Mouse (Mus musculus) frontal cortex, adult 2 months (tissue): ENCODE data around the gene Vmn2r25. TPM values are rescaled to one million over a fixed set of nuclear protein-coding genes. Genes with fewer than 3 reads are reported as not detected.
"Not testable (repeated sequence)": the region's sequence is repeated elsewhere in the genome, so short reads cannot be mapped to it uniquely, and the experiment has no call there.

ENCODE experiments used
- DNase-seq, 2 experiments: peaks; one replicate each; pipeline ENCODE4 v3.0.0; 2022; ENCODE audit warnings: low spot score in 1 of 2; ENCODE audit errors: extremely low spot score in 1 of 2
- polyA plus RNA-seq: library from polyadenylated mRNA; depleted of rRNA; stranded (reverse); fragments of >200 nt; gene quantifications from 2 replicates; pipeline ENCODE4 v1.2.3, GENCODE M21; 2012; rRNA removed

Vmn2r25 gene
- not detected in 2 replicates for polyA plus RNA-seq

- DNase-seq: not testable (repeated sequence)
These were observed at the start of gene Vmn2r25 for GRCm38 (mm10) chr6:123853363-123853762. Vmn2r25 (minus strand) TSS chr6:123853463.

GRCm38 (mm10) chr6:123819951-123820350 lies 33.3 kb downstream of the Vmn2r25 start:
- no peak for DNase-seq

GRCm38 (mm10) chr6:123810291-123810690 lies 43.0 kb downstream of the Vmn2r25 start:
- DNase-seq: not testable (repeated sequence)

GRCm38 (mm10) chr6:123793746-123794145 lies 59.5 kb downstream of the Vmn2r25 start:
- no peak for DNase-seq

- no peak for DNase-seq
These were observed 68.4 kb downstream of the Vmn2r25 start for GRCm38 (mm10) chr6:123784857-123785256.

GRCm38 (mm10) chr6:123778579-123778978 lies 74.7 kb downstream of the Vmn2r25 start, which contains the start of gene Vmn2r24:
Vmn2r24 (plus strand) TSS chr6:123778879.
- no peak for DNase-seq

Other genes starting within 250 kb of the Vmn2r25 start
- gene Vmn2r22, start 202.7 kb downstream of the Vmn2r25 start, polyA plus RNA-seq: not detected in 2 replicates
- not detected in 2 replicates for gene Vmn2r23, start 150.8 kb downstream of the Vmn2r25 start, polyA plus RNA-seq
- gene Vmn2r24, start 74.6 kb downstream of the Vmn2r25 start, polyA plus RNA-seq: not detected in 2 replicates
- not detected in 2 replicates for gene Vmn2r26, start 171.1 kb upstream of the Vmn2r25 start, polyA plus RNA-seq